16 mouse cellular contexts compared by ENCODE assay signal in genomic region chr2:24335333-24335732, GRCm38 (mm10). TPM values are rescaled to one million over a fixed set of nuclear protein-coding genes. Genes with fewer than 3 reads are reported as not detected.
A peak's percentile ranks its signal among the peaks of the same experiment; 100 is the strongest.
DNase-seq lines count a peak whose midpoint lies in the region; ATAC-seq lines count a peak whose summit lies in the region.
"Had no signal": no experiment of that assay in that cellular context is flagged by ENCODE, and none has a peak within 500 bp of the region (broad histone marks: within the 10 kb centered on the region; RNA-seq: fewer than 3 reads in every experiment).

No protein-coding gene starts in this region.

- H3K36me3 ChIP-seq in intestine, embryonic 16.5 days (ENCODE audit: control insufficient read depth, insufficient read depth, low read length): no peaks in the 10 kb centered on the region
- no peaks in the 10 kb centered on the region for H3K36me3 ChIP-seq in midbrain, embryonic 11.5 days (ENCODE audit: control insufficient read depth, insufficient read depth, low read length)
- H3K36me3 ChIP-seq: midbrain, embryonic 15.5 days had no signal

- peak; percentile 84 for ATAC-seq in intestine, embryonic 16.5 days
- peak; percentile 36; the same call in 1 of the 2 replicates for ATAC-seq in neutrophil, adult 5-6 weeks (ENCODE audit: extremely low read depth, insufficient number of reproducible peaks, low FRiP score, poor library complexity, severe bottlenecking)
- no peak for ATAC-seq in midbrain, embryonic 11.5 days (ENCODE audit: low FRiP score)
- ATAC-seq: midbrain, embryonic 15.5 days had no signal

- H3K9ac ChIP-seq in intestine, embryonic 16.5 days (ENCODE audit: low read depth, low read length): no peak overlapping the region
- no peak overlapping the region for H3K9ac ChIP-seq in midbrain, embryonic 11.5 days (ENCODE audit: low read length)
- H3K9ac ChIP-seq: midbrain, embryonic 15.5 days had no signal

- no peaks in the 10 kb centered on the region for H3K9me3 ChIP-seq in intestine, embryonic 16.5 days (ENCODE audit: control insufficient read depth, low read length)
- no peaks in the 10 kb centered on the region for H3K9me3 ChIP-seq in midbrain, embryonic 11.5 days (ENCODE audit: control insufficient read depth, low read length)
- H3K9me3 ChIP-seq: midbrain, embryonic 15.5 days had no signal

- 44% methylated on average over 3 of the region's 3 CpGs for WGBS in intestine, embryonic 16.5 days
- 67% methylated on average over 3 of the region's 3 CpGs for WGBS in midbrain, embryonic 11.5 days

- no peak overlapping the region for H3K4me2 ChIP-seq in intestine, embryonic 16.5 days (ENCODE audit: low read depth, low read length)
- H3K4me2 ChIP-seq in midbrain, embryonic 11.5 days: no peak overlapping the region
- H3K4me2 ChIP-seq: midbrain, embryonic 15.5 days had no signal

- peak; percentile 3 to 39 for DNase-seq in kidney, postnatal 25 days
- DNase-seq in kidney, adult 18-20 months: no peak
- DNase-seq in adrenal gland, adult 8-10 months: peak; percentile 14
- no peak for DNase-seq in midbrain, embryonic 11.5 days (ENCODE audit: low spot score, missing footprints)
- no peak for DNase-seq in c-Kit-positive CD71-positive TER-119-positive erythroid progenitor cells, embryonic 14.5 days (ENCODE audit: low spot score)
- no peak for DNase-seq in layer of hippocampus, adult 9-11 months
- DNase-seq: cerebellum, postnatal 14 days; gastrocnemius, adult 2 months; lung, adult 18-20 months had no signal

- H3K27me3 ChIP-seq in intestine, embryonic 16.5 days (replicated peaks; ENCODE audit: control insufficient read depth, insufficient read depth, low read length): no peaks in the 10 kb centered on the region
- no peaks in the 10 kb centered on the region for H3K27me3 ChIP-seq in midbrain, embryonic 11.5 days (ENCODE audit: control insufficient read depth, insufficient read depth, low read length)
- H3K27me3 ChIP-seq: midbrain, embryonic 15.5 days had no signal

- H3K4me3 ChIP-seq in intestine, embryonic 16.5 days (ENCODE audit: low read length): no peak overlapping the region
- H3K4me3 ChIP-seq in midbrain, embryonic 11.5 days (ENCODE audit: low read depth, low read length): no peak overlapping the region
- H3K4me3 ChIP-seq: erythroblast, embryonic 14.5 days; gastrocnemius, adult 2 months; midbrain, embryonic 15.5 days had no signal

- H3K27ac ChIP-seq in intestine, embryonic 16.5 days (ENCODE audit: low read length): peak overlapping the region; percentile 9; the same call in 1 of the 2 replicates
- H3K27ac ChIP-seq in midbrain, embryonic 11.5 days (ENCODE audit: low read depth, low read length): no peak overlapping the region
- H3K27ac ChIP-seq: gastrocnemius, adult 2 months; midbrain, embryonic 15.5 days had no signal

- peaks cover 5% of the 10 kb centered on the region; the same call in 1 of the 2 replicates for H3K4me1 ChIP-seq in intestine, embryonic 16.5 days (ENCODE audit: control insufficient read depth, insufficient read depth, low read length)
- no peaks in the 10 kb centered on the region for H3K4me1 ChIP-seq in midbrain, embryonic 11.5 days (ENCODE audit: control insufficient read depth, insufficient read depth, low read length)
- H3K4me1 ChIP-seq: midbrain, embryonic 15.5 days had no signal

RNA-seq across cellular contexts. Expression of gene Il1rn, which starts 1.3 kb away (rescaled TPM):
- 1 to 10 TPM in 1 of 4 experiments, under 1 TPM in 2, not detected in 1; 0.68 to 1.4 (median 0.77) TPM for total RNA-seq in adrenal gland, adult 8-10 months (2022)
- 0.80 and 1.2 TPM in 2 replicates for polyA plus RNA-seq in intestine, embryonic 16.5 days (2015; fragmentation: Nextera tagmentation; extraction: Ambion mirVana)
- total RNA-seq in neutrophil, adult 5-6 weeks (2017): 188 TPM in 2 replicates
- polyA plus RNA-seq in midbrain, embryonic 11.5 days (2014; fragmentation: Nextera tagmentation; extraction: Ambion mirVana): 0.08 and 0.15 TPM in 2 replicates
- total RNA-seq: gastrocnemius, adult 2 months had no signal
- polyA plus RNA-seq: erythroblast, embryonic 14.5 days; midbrain, embryonic 15.5 days had no signal

RNA-seq across cellular contexts. Expression of gene Psd4, which starts 32.0 kb away (rescaled TPM):
- 1 to 10 TPM; 1.5 to 5.2 (median 3.9) TPM for total RNA-seq in adrenal gland, adult 8-10 months (2022)
- 6.1 and 7.2 TPM in 2 replicates for polyA plus RNA-seq in intestine, embryonic 16.5 days (2015; fragmentation: Nextera tagmentation; extraction: Ambion mirVana)
- total RNA-seq in neutrophil, adult 5-6 weeks (2017): 132 and 154 TPM in 2 replicates
- 0.36 TPM in 2 replicates for polyA plus RNA-seq in midbrain, embryonic 11.5 days (2014; fragmentation: Nextera tagmentation; extraction: Ambion mirVana)

RNA-seq across cellular contexts. Expression of gene Il1f10, which starts 44.3 kb away (rescaled TPM):
- total RNA-seq in adrenal gland, adult 8-10 months (2022): not detected
- not detected in 2 replicates for polyA plus RNA-seq in intestine, embryonic 16.5 days (2015; fragmentation: Nextera tagmentation; extraction: Ambion mirVana)
- not detected in 2 replicates for total RNA-seq in neutrophil, adult 5-6 weeks (2017)
- polyA plus RNA-seq in midbrain, embryonic 11.5 days (2014; fragmentation: Nextera tagmentation; extraction: Ambion mirVana): not detected in 2 replicates
- total RNA-seq: gastrocnemius, adult 2 months; layer of hippocampus, adult 8-10 months had no signal
- polyA plus RNA-seq: erythroblast, embryonic 14.5 days; heart, embryonic 16.5 days; midbrain, embryonic 15.5 days; stomach, embryonic 14.5 days had no signal

RNA-seq across cellular contexts. Expression of gene Il1f5, which starts 58.6 kb away (rescaled TPM):
- not detected for total RNA-seq in adrenal gland, adult 8-10 months (2022)
- not detected in 2 replicates for polyA plus RNA-seq in intestine, embryonic 16.5 days (2015; fragmentation: Nextera tagmentation; extraction: Ambion mirVana)
- total RNA-seq in neutrophil, adult 5-6 weeks (2017): not detected in 2 replicates
- not detected in 2 replicates for polyA plus RNA-seq in midbrain, embryonic 11.5 days (2014; fragmentation: Nextera tagmentation; extraction: Ambion mirVana)
- total RNA-seq: gastrocnemius, adult 2 months; layer of hippocampus, adult 8-10 months had no signal
- polyA plus RNA-seq: erythroblast, embryonic 14.5 days; heart, embryonic 16.5 days; midbrain, embryonic 15.5 days; stomach, embryonic 14.5 days had no signal

Comparison
In these comparisons a context has a peak if more than half of its experiments do, and no peak if none do; other contexts are left out.
1. DNase-seq: peak in kidney, postnatal 25 days (2 of 2) and adrenal gland, adult 8-10 months (single experiment); none in kidney, adult 18-20 months (single experiment), midbrain, embryonic 11.5 days (single experiment), c-Kit-positive CD71-positive TER-119-positive erythroid progenitor cells, embryonic 14.5 days (single experiment) and layer of hippocampus, adult 9-11 months (single experiment).
2. RNA of gene Il1rn, which starts 1.3 kb away (total RNA-seq): 188 TPM in neutrophil, adult 5-6 weeks; 0.68 to 1.4 TPM in adrenal gland, adult 8-10 months; every median in the first group is over 10 times any median in the second.
3. RNA of gene Psd4, which starts 32.0 kb away (total RNA-seq): 132 to 154 TPM in neutrophil, adult 5-6 weeks; 1.5 to 5.2 TPM in adrenal gland, adult 8-10 months; every median in the first group is over 10 times any median in the second.